Mouse (Mus musculus): ENCODE data around the gene Tgfbr3l.

Tgfbr3l gene

GRCm38 (mm10) chr8:4265160-4265914 lies 17.3 kb downstream of the Tgfbr3l start:
- no peak for DNase-seq (ENCODE audit: low spot score)

- DNase-seq (ENCODE audit: low spot score), result no peak
Measured at GRCm38 (mm10) chr8:4267627-4268026, 19.6 kb downstream of the Tgfbr3l start.

- DNase-seq (ENCODE audit: low spot score), result no peak
Measured at GRCm38 (mm10) chr8:4269609-4270008, 21.6 kb downstream of the Tgfbr3l start.

GRCm38 (mm10) chr8:4275275-4276110 lies 27.5 kb downstream of the Tgfbr3l start, which contains the start of gene Timm44:
Timm44 (minus strand) TSS chr8:4275913.
- DNase-seq (ENCODE audit: low spot score), result peak; percentile 91

- DNase-seq (ENCODE audit: low spot score), result no peak
Measured at GRCm38 (mm10) chr8:4276111-4276465, 28.1 kb downstream of the Tgfbr3l start.

- DNase-seq (ENCODE audit: low spot score), result no peak
Measured at GRCm38 (mm10) chr8:4292738-4293137, 44.7 kb downstream of the Tgfbr3l start.

- DNase-seq (ENCODE audit: low spot score), result no peak
Measured at GRCm38 (mm10) chr8:4297822-4298221, 49.8 kb downstream of the Tgfbr3l start.

All from ovary, adult 18-20 months (tissue).